Mouse (Mus musculus): Measurements from ENCODE around the gene Tlr9.

Tlr9 gene

DNA sequence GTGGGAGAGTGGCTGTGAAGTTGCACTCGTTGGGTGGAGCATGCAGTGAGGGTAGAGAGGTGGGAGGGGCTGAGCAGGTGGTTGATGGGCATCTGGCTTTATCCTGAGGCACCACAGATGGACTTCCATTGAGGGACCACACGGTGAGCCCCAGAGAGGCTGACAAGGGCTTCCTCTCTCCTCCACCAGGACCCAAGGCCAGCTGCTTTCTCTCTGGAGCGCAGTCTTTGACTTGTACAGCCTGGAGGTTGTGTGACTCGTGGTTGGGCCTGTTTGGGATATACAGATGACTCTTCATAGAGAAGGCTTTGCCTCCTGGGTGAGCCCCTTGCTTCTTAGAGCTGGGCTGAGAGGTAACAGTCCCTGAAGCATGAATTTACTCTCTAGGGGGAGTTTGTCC, 46.0 kb downstream of the Tlr9 start:
- no peak for ATAC-seq (ENCODE audit: low TSS enrichment)

DNA sequence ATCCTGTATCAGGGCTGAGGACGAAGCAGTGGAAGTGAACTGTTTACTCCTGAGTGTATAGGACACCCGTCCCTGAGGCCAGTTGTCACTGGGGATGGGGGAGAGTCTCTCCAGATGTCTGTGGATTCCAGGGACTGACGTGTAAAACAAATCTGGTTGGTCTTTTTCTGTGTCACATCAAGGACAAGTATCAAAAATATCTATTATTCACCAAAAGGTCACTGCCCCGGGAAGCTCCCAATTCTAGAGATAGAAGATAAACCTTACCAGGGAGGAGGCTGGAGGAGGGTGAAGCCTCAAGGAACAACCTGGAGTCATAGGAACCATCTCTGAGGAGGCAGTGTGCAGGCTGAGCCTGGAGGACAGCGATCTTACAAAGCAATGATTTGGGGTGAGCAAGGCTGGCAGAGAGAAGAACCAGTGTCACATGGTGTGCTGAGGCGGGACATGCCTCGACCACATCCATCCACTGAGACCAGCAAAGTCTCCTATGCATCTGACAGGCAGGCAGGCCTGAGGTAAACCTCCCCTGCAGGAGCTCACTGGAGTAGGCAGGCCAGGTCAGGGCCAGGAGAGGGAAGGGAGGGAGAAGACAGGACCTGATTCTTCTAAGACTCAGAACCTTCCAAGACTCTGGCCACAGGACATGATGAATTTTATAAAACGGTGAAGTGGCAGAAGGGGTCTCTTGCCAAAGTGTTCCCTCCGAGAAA, 46.8 kb downstream of the Tlr9 start:
- ATAC-seq (ENCODE audit: low TSS enrichment) = 0 out of 2 replicates have a peak, but pooled peaks have one; percentile 28

DNA sequence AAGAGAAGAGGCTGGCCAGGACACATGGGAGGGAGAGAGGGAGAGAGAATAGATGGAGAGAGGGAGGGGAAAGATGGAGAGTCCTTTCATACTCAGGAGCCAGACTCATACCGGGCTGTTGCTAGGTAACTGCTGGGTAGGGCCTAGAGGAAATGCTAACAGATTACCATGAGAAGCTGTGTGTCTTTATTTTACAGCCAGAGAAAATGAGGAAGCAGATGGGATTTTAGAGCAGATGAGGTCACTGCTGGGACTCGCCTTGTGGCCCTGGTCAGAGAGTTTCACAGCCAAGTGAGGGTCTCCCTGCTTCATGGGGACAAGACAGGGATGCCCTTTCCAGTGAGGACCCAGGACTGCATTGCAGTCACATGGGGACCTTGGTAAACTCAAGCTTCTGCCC, 47.5 kb downstream of the Tlr9 start:
- peak; percentile 93 for ATAC-seq (ENCODE audit: low TSS enrichment)

GRCm38 (mm10) chr9:106270656-106271055, 48.3 kb downstream of the Tlr9 start:
- no peak for ATAC-seq (ENCODE audit: low TSS enrichment)

GRCm38 (mm10) chr9:106272288-106272687, 49.9 kb downstream of the Tlr9 start:
- ATAC-seq (ENCODE audit: low TSS enrichment) = no peak

DNA sequence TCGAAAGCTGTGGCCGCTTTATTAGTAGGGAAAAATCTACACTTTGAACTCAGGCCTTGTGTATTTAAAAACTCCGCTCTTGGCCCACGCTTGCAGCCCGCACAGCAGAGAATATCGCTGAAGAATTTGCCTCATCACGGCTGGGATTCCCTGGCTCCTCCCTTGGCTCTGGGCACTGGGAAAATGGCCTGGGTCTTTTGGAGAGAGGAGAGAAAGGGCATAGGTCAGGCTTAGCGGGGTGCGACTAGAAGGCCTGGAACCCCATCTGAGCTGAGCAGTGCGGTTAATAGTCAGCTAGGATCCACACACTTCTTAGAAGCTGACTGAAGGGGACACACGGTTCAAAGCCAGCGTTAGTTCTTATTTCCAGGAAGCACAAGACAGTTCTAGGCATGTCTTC, 50.9 kb downstream of the Tlr9 start:
- ATAC-seq (ENCODE audit: low TSS enrichment) = no peak

GRCm38 (mm10) chr9:106273791-106274190, 51.4 kb downstream of the Tlr9 start:
- ATAC-seq (ENCODE audit: low TSS enrichment) = no peak

GRCm38 (mm10) chr9:106274652-106275180, 52.3 kb downstream of the Tlr9 start:
- ATAC-seq (ENCODE audit: low TSS enrichment) = no peak

DNA sequence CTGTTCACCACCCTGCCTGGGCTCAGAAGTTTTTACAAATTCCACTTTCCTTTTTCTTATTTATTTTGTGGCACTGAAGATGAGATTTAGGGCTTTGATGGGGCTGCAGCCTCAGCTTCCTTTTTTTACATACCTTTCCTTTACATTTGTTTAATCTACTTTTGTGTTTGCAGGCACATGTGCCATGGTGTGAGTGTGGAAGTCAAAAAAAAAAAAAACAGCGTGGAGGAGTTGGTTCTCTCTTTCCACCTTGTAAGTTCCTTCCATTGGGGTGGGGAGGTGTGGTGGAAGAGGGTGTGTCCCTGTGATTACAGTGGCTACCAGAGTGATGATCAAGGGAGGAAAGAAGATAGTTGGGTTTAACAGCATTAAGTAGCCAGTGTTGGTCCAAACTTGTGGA, 53.4 kb downstream of the Tlr9 start:
- ATAC-seq (ENCODE audit: low TSS enrichment) = no peak

Data from frontal cortex, adult (tissue).